Mouse (Mus musculus): Measurements from ENCODE around the gene Arhgap10.

GRCm38 (mm10) chr8:77317771-77318170 is 200.0 kb downstream of the Arhgap10 start:
- no peak for TF ChIP-seq CTCF (IDR thresholded peaks at IDR 0.05; ENCODE audit: low read depth)
- no peak for TF ChIP-seq EP300 (IDR thresholded peaks at IDR 0.05; ENCODE audit: low read depth)

Measured in liver, postnatal 0 days (tissue).